Mouse (Mus musculus): ENCODE measurements at regions not wholly inside any gene's neighbourhood (a gene's known extent, or its start where the extent isn't known, plus 50 kb on each side); places are given as distances from the start of the nearest gene placed in this dataset.
"Not testable (repeated sequence)": the region's sequence is repeated elsewhere in the genome, so short reads cannot be mapped to it uniquely, and the experiment has no call there.

GRCm38 (mm10) chr17:13432256-13432655 is 77.9 kb downstream of the Tcp10c start:
- H3K4me3 ChIP-seq; H3K36me3 ChIP-seq (replicated peaks); H3K4me1 ChIP-seq; H3K27ac ChIP-seq (replicated peaks); DNase-seq (ENCODE audit: low spot score); H3K27me3 ChIP-seq (replicated peaks; ENCODE audit: low read depth, poor library complexity, severe bottlenecking): not testable (repeated sequence)
- H3K9me3 ChIP-seq, result peaks cover 12% of the 10 kb centered on the region
- WGBS, result 82% methylated on average over 3 of the region's 3 CpGs

DNA sequence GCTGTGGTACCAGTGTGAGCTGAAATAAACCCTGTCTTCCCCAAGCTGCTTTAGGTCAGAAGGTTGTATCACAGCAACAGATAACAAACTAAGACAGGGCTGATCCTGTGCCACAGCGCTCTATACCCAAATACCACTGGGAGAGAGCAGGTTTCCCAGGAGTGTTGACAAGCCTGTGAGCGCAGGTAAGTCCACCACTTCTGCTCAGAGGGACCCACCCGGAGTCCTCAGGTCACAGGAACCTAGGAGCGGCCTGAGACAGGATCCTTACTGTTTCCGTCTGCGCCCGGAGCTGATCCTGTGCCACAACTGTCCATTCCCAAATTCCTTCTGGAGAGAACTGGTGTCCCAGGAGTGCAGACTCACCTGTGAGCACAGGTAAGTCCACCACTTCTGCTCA is 79.8 kb downstream of the Tcp10c start:
- H3K36me3 ChIP-seq (replicated peaks); DNase-seq (ENCODE audit: low spot score); H3K27ac ChIP-seq (replicated peaks); H3K4me1 ChIP-seq; H3K4me3 ChIP-seq; H3K27me3 ChIP-seq (replicated peaks; ENCODE audit: low read depth, poor library complexity, severe bottlenecking): not testable (repeated sequence)
- H3K9me3 ChIP-seq, result peaks cover 12% of the 10 kb centered on the region
- 89% methylated on average over 7 of the region's 7 CpGs for WGBS

DNA sequence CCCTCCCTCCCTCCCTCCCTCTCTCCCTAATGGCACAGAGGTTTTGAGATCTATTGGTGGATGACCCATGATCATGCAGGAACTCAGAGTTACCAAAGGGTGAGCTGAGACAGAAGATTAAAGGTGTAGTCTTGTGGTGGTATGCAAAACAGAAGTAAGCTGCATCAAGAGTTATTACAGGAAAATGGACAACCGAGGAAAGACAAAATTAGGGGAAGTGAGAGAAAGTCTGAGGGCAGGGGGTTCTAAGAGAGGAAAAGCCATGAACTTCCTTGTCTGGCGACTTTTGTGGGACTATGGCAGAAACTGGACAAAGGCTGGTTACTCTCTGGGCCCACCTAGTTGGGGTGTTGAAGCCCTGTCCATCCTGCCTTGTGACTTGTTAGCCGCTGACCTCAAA is 84.4 kb downstream of the Tcp10c start:
- not testable (repeated sequence) for H3K4me1 ChIP-seq; H3K36me3 ChIP-seq (replicated peaks); H3K27ac ChIP-seq (replicated peaks); H3K4me3 ChIP-seq; H3K27me3 ChIP-seq (replicated peaks; ENCODE audit: low read depth, poor library complexity, severe bottlenecking); DNase-seq (ENCODE audit: low spot score)
- 77% methylated on average over 3 of the region's 3 CpGs for WGBS
- H3K9me3 ChIP-seq, result peaks cover 35% of the 10 kb centered on the region

DNA sequence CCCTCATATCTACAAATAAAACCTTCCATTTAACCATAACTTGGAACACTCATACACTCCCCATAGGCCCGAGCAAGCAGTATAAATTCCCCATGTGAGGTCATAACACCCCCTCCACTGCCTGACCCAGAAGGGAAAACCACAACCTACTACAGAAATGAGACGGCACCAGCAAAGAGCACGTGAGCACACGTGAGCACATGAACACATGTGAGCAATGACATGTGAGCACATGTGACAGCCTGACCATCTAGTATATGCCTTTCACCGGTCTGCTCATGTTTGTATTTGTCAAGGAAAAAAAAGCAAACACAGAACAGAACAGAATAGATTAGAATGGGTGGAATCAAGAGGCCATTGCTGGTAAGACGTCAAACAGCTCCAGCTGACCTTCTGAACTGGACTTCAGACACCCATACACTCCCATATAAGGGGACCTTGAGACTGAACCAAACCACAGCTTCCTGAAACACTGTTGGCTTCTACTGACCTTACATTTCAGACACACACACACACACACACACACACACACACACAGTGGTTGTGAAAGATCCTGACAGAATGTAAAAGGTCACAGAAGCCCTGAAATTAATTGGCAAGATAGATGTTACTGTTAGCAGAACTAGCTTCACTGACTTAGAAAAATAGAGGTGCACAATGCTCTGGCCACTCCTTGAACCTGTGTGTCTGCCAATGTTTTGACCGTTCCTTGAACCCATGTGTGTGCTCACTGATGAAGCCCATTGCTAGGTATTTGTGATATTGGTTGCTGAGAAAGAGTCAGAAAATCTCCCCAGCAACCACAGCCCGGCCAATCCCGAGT is 86.5 kb downstream of the Tcp10c start:
- H3K4me1 ChIP-seq, result not testable (repeated sequence)
- WGBS, result 85% methylated on average over 9 of the region's 9 CpGs

DNA sequence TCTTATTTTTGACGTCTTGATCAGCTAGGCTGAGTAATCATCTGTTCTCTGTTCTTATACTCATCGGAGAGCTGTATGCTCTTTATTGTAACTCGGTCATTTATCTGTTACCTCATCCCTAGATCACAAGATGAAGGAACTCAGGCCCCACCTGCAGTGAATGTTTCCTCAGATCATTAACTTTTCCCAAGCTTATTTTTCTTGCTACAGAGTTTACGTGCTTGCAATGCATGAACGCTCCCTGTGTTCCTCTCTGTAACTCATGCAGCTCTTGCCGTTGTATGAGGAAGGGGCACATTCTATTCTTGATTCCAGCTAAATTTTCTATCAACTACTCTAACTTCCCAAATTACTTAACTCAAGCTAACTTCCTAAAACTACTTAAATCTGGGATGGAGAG is 87.9 kb downstream of the Tcp10c start:
- not testable (repeated sequence) for H3K36me3 ChIP-seq (replicated peaks); H3K27ac ChIP-seq (replicated peaks); H3K27me3 ChIP-seq (replicated peaks; ENCODE audit: low read depth, poor library complexity, severe bottlenecking); H3K4me3 ChIP-seq; H3K4me1 ChIP-seq
- 88% methylated on average over 6 of the region's 6 CpGs for whole genome bisulfite sequencing
- DNase-seq (ENCODE audit: low spot score), result peak; percentile 1
- H3K9me3 ChIP-seq, result peaks cover 46% of the 10 kb centered on the region

More for the DNA sequence above, 86.5 kb downstream of the Tcp10c start:
- DNase-seq (ENCODE audit: low spot score); H3K4me3 ChIP-seq; H3K36me3 ChIP-seq (replicated peaks); H3K27me3 ChIP-seq (replicated peaks; ENCODE audit: low read depth, poor library complexity, severe bottlenecking); H3K27ac ChIP-seq (replicated peaks): not testable (repeated sequence)
- H3K9me3 ChIP-seq, result peaks cover 41% of the 10 kb centered on the region

GRCm38 (mm10) chr17:13456869-13457600 is 102.7 kb downstream of the Tcp10c start:
- peaks cover 19% of the 10 kb centered on the region for H3K9me3 ChIP-seq
- not testable (repeated sequence) for H3K27ac ChIP-seq (replicated peaks); DNase-seq (ENCODE audit: low spot score); H3K36me3 ChIP-seq (replicated peaks); H3K4me3 ChIP-seq; H3K27me3 ChIP-seq (replicated peaks; ENCODE audit: low read depth, poor library complexity, severe bottlenecking); H3K4me1 ChIP-seq
- 81% methylated on average over 7 of the region's 7 CpGs for WGBS

GRCm38 (mm10) chr17:13457942-13458341 is 103.6 kb downstream of the Tcp10c start:
- H3K27me3 ChIP-seq (replicated peaks; ENCODE audit: low read depth, poor library complexity, severe bottlenecking); H3K27ac ChIP-seq (replicated peaks); DNase-seq (ENCODE audit: low spot score); H3K4me1 ChIP-seq; H3K4me3 ChIP-seq; H3K36me3 ChIP-seq (replicated peaks): not testable (repeated sequence)
- whole genome bisulfite sequencing, result 79% methylated on average over 2 of the region's 2 CpGs
- H3K9me3 ChIP-seq, result peaks cover 13% of the 10 kb centered on the region

DNA sequence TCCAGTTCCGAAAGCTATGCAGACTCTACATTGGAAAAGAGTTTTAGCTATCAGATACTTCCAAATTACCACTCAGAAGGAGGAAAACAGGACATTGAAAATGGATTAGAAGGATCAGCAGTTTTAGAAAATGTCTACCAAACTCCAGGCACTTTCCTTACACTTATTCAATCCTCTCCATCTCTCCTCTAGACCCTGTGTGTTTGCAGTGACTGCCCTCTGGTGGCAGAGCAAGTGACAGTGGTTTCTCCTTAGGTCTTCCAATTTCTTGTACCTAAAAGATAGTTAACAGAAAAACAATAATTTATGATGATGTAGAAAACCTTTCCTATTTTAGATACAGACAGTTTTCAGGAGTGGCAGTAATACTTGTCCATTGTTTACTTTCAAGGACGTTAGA is 104.4 kb downstream of the Tcp10c start:
- H3K4me1 ChIP-seq; H3K36me3 ChIP-seq (replicated peaks); H3K27me3 ChIP-seq (replicated peaks; ENCODE audit: low read depth, poor library complexity, severe bottlenecking); H3K4me3 ChIP-seq; H3K27ac ChIP-seq (replicated peaks); DNase-seq (ENCODE audit: low spot score): not testable (repeated sequence)
- 54% methylated on average over 1 of the region's 2 CpGs for WGBS
- peaks cover 13% of the 10 kb centered on the region for H3K9me3 ChIP-seq

DNA sequence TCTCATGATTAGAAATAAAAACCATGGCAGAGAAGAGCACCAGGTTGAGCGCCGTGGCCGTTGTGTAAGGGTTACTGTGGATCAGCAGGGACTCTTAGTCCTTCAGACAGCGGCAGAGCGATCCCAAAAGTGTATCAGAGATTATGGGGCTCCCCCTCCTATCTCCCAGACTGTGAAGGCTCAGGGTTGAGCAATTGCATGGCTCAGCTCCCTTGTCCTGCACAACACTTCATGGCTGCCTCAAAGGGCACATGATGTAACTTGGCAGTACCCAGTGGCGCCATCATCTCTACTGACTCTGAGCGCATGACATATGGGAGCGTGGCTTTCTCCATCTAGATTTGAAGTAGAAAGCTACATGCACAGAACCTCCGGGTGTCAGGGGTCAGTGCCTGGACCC is 108.3 kb downstream of the Tcp10c start:
- H3K36me3 ChIP-seq (replicated peaks); H3K4me1 ChIP-seq; H3K4me3 ChIP-seq; H3K9me3 ChIP-seq; H3K27me3 ChIP-seq (replicated peaks; ENCODE audit: low read depth, poor library complexity, severe bottlenecking); H3K27ac ChIP-seq (replicated peaks); DNase-seq (ENCODE audit: low spot score): not testable (repeated sequence)
- WGBS, result 95% methylated on average over 4 of the region's 9 CpGs

DNA sequence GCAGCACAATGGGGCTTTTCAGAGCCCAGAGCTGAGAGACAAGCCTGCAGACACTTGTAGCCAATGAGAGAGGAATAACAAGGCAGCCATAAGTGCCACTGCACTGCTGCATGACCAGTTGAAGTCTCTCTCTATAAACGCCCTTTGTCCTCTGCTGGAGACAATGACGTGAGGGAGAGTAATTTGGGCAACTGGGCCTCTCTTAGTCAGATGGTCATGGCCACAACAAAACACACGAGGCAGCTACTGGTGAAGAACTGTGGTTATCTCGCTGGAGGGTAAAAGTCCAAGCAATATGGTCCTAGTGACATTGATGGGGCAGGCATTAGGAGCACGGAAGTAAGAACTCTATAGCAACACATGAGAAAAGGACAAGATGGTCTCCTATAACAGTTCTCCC is 111.5 kb downstream of the Tcp10c start:
- not testable (repeated sequence) for DNase-seq (ENCODE audit: low spot score); H3K4me3 ChIP-seq; H3K9me3 ChIP-seq; H3K36me3 ChIP-seq (replicated peaks); H3K27me3 ChIP-seq (replicated peaks; ENCODE audit: low read depth, poor library complexity, severe bottlenecking); H3K4me1 ChIP-seq; H3K27ac ChIP-seq (replicated peaks)
- 51% methylated on average over 5 of the region's 5 CpGs for WGBS

DNA sequence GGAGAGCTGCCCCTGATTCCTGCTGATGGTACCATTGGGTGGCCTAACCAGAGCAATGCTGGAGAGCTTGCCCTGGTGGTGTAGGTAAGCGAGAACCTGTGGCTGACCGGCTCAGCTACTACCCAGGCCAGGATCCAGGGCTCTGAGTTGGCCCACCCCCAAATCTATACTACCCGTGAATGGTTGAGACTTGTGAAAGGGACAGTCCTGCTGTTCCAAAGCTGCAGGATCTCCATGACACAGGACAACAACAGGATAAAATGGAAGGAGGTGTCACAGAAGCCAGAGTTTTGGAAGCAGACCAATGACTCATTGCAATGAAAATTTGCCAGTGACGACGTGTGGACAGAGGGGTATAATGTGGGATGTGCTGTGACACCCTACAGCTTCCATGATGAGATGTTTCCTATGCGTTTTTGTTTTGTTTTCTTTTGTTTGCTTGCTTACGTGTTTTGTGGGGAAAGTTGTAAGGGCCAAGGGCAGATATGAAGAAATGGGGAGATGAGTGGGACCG is 115.6 kb downstream of the Tcp10c start:
- 85% methylated on average over 8 of the region's 8 CpGs for WGBS
- not testable (repeated sequence) for H3K4me3 ChIP-seq; H3K27me3 ChIP-seq (replicated peaks; ENCODE audit: low read depth, poor library complexity, severe bottlenecking); H3K4me1 ChIP-seq; H3K27ac ChIP-seq (replicated peaks); DNase-seq (ENCODE audit: low spot score); H3K9me3 ChIP-seq; H3K36me3 ChIP-seq (replicated peaks)

- peak; percentile 72 for DNase-seq (ENCODE audit: low spot score)
- H3K4me3 ChIP-seq, result no peak overlapping the region
- H3K4me1 ChIP-seq, result 0 out of 2 replicates have a peak, but pooled peaks cover 3% of the 10 kb centered on the region
- H3K36me3 ChIP-seq (replicated peaks), result no peaks in the 10 kb centered on the region
- WGBS, result 19% methylated on average over 7 of the region's 7 CpGs
- H3K27me3 ChIP-seq (replicated peaks; ENCODE audit: low read depth, poor library complexity, severe bottlenecking), result 0 out of 2 replicates have a peak, but pooled peaks cover 3% of the 10 kb centered on the region
- no peaks in the 10 kb centered on the region for H3K9me3 ChIP-seq
- no peak overlapping the region for H3K27ac ChIP-seq (replicated peaks)
These were observed 118.2 kb downstream of the Tcp10c start for GRCm38 (mm10) chr17:13472460-13473062.

Data from embryonic facial prominence, embryonic 10.5 days (tissue).